Mouse (Mus musculus): Measurements from ENCODE around the gene Kcnrg.

- no peak for TF ChIP-seq POLR2A (IDR thresholded peaks at IDR 0.05; ENCODE audit: borderline replicate concordance, insufficient read depth, low read length)
- TF ChIP-seq CTCF (IDR thresholded peaks at IDR 0.05; ENCODE audit: borderline replicate concordance, insufficient read depth, low read depth, low read length) = no peak
Measured at GRCm38 (mm10) chr14:61572131-61572530, 35.1 kb upstream of the Kcnrg start.

Data from cerebellum, adult 2 months (tissue).